Mouse (Mus musculus): ENCODE data around the gene Adarb2. TPM values are rescaled to one million over a fixed set of nuclear protein-coding genes. Genes with fewer than 3 reads are reported as not detected.

Gene Adarb2
- total and polyA plus RNA-seq, 3 experiments = 0.42 to 0.57 TPM; not detected in 1

- Histone ChIP-seq H3K4me1 (ENCODE audit: control insufficient read depth in 1 of 2, insufficient read depth in 2 of 2, low read length in 2 of 2) (peaks cover 0 to 8% of the 10 kb centered on the region in 2 experiments; a peak in 1 of 4 replicates), H3K36me3 (ENCODE audit: control insufficient read depth in 1 of 2, insufficient read depth in 2 of 2, low read length in 2 of 2) (peaks cover 0 to 4% of the 10 kb centered on the region in 2 experiments; a peak in 1 of 4 replicates), H3K9me3 (replicated peaks; ENCODE audit: insufficient read depth, low read length) (no peaks in the 10 kb centered on the region), H3K27ac (ENCODE audit: control insufficient read depth, low read depth, low read length) (no peak overlapping the region), H3K4me3 (ENCODE audit: control insufficient read depth in 1 of 2, insufficient read depth in 1 of 2, low read depth in 2 of 2, low read length in 2 of 2) (peak overlapping the region; percentile 34 to 39), H3K9ac (ENCODE audit: control insufficient read depth, low read depth, low read length, poor library complexity, severe bottlenecking) (no peak overlapping the region), H3K79me2 (ENCODE audit: control insufficient read depth, insufficient read depth, low read length, poor library complexity) (no peaks in the 10 kb centered on the region), H3K27me3 (ENCODE audit: control insufficient read depth in 1 of 2, insufficient read depth in 2 of 2, low read length in 2 of 2) (peaks cover 0 to 2% of the 10 kb centered on the region in 2 experiments; a peak in 1 of 4 replicates)
- peak; percentile 79 for DNase-seq (ENCODE audit: low read depth, low spot score)
- TF ChIP-seq EP300 (IDR thresholded peaks at IDR 0.05; ENCODE audit: low read depth in 1 of 2, low read length in 2 of 2) (no peak), ZNF384 (IDR thresholded peaks at IDR 0.05; ENCODE audit: low read depth, low read length) (peak; percentile 20; the same call in 1 of the 2 replicates), NRF1 (IDR thresholded peaks at IDR 0.05; ENCODE audit: insufficient read depth, low read depth, low read length, poor library complexity, severe bottlenecking) (0 out of 2 replicates have a peak, but pooled peaks have one; percentile 20), TBP (IDR thresholded peaks at IDR 0.05; ENCODE audit: low read depth, low read length) (no peak), ELF1 (IDR thresholded peaks at IDR 0.05; ENCODE audit: low read depth, low read length) (0 out of 2 replicates have a peak, but pooled peaks have one; percentile 19), RAD21 (IDR thresholded peaks at IDR 0.05; ENCODE audit: low read depth, low read length) (peak; percentile 74), TAL1 (IDR thresholded peaks at IDR 0.05; ENCODE audit: low read length) (no peak), POLR2A (IDR thresholded peaks at IDR 0.05; ENCODE audit: control insufficient read depth in 1 of 2, insufficient read depth in 1 of 2, low read depth in 1 of 2, low read length in 2 of 2, poor library complexity in 1 of 2) (no peak), CTCF (IDR thresholded peaks at IDR 0.05 in 2 of 3, conservative IDR thresholded peaks at IDR 0.05 in 1 of 3; ENCODE audit: control insufficient read depth in 1 of 3, insufficient read depth in 1 of 3, low read depth in 2 of 3, low read length in 3 of 3, poor library complexity in 1 of 3, severe bottlenecking in 1 of 3) (peak; percentile 79 to 83 (median 82)), ZC3H11A (IDR thresholded peaks at IDR 0.05; ENCODE audit: low read depth, low read length) (peak; percentile 80), BHLHE40 (IDR thresholded peaks at IDR 0.05; ENCODE audit: borderline replicate concordance, low read depth, low read length) (0 out of 2 replicates have a peak, but pooled peaks have one; percentile 32), SMC3 (IDR thresholded peaks at IDR 0.05; ENCODE audit: low read depth, low read length) (peak; percentile 95), CHD2 (IDR thresholded peaks at IDR 0.05; ENCODE audit: low read length) (no peak)
These were observed 582.5 kb downstream of the Adarb2 start for GRCm38 (mm10) chr13:8785185-8785584.

- no peak for TF ChIP-seq ETS1 (IDR thresholded peaks at IDR 0.05; ENCODE audit: low read depth, low read length)
- TF ChIP-seq MAFK (IDR thresholded peaks at IDR 0.05; ENCODE audit: borderline replicate concordance, low read depth, low read length) = no peak
- no peak for TF ChIP-seq TBP (IDR thresholded peaks at IDR 0.05; ENCODE audit: low read depth, low read length)
- TF ChIP-seq MAX (IDR thresholded peaks at IDR 0.05; ENCODE audit: low read length) = no peak
- TF ChIP-seq TCF12 (IDR thresholded peaks at IDR 0.05; ENCODE audit: low read depth, low read length) = no peak
- TF ChIP-seq CHD2 (IDR thresholded peaks at IDR 0.05; ENCODE audit: low read length) = no peak
- TF ChIP-seq CTCF (IDR thresholded peaks at IDR 0.05 in 2 of 3, conservative IDR thresholded peaks at IDR 0.05 in 1 of 3; ENCODE audit: control insufficient read depth in 1 of 3, insufficient read depth in 1 of 3, low read depth in 2 of 3, low read length in 3 of 3, poor library complexity in 1 of 3, severe bottlenecking in 1 of 3) = no peak
- no peak for TF ChIP-seq KAT2A (conservative IDR thresholded peaks at IDR 0.05; ENCODE audit: low read depth, low read length)
- H3K36me3 ChIP-seq (ENCODE audit: control insufficient read depth in 1 of 2, insufficient read depth in 2 of 2, low read length in 2 of 2) = no peaks in the 10 kb centered on the region
- H3K9ac ChIP-seq (ENCODE audit: control insufficient read depth, low read depth, low read length, poor library complexity, severe bottlenecking) = no peak overlapping the region
- no peak overlapping the region for H3K27ac ChIP-seq (ENCODE audit: control insufficient read depth, low read depth, low read length)
- H3K27me3 ChIP-seq (ENCODE audit: control insufficient read depth in 1 of 2, insufficient read depth in 2 of 2, low read length in 2 of 2) = no peaks in the 10 kb centered on the region
- H3K79me2 ChIP-seq (ENCODE audit: control insufficient read depth, insufficient read depth, low read length, poor library complexity) = no peaks in the 10 kb centered on the region
- H3K4me1 ChIP-seq (ENCODE audit: control insufficient read depth in 1 of 2, insufficient read depth in 2 of 2, low read length in 2 of 2) = no peaks in the 10 kb centered on the region
- no peak overlapping the region for H3K4me3 ChIP-seq (ENCODE audit: control insufficient read depth in 1 of 2, insufficient read depth in 1 of 2, low read depth in 2 of 2, low read length in 2 of 2)
- DNase-seq (ENCODE audit: low read depth, low spot score) = no peak
- no peaks in the 10 kb centered on the region for H3K9me3 ChIP-seq (replicated peaks; ENCODE audit: insufficient read depth, low read length)
These were observed 590.6 kb downstream of the Adarb2 start for GRCm38 (mm10) chr13:8793217-8793616.
